Mouse (Mus musculus) urinary bladder, postnatal 4 days (tissue): Measurements from ENCODE around the gene BC034090.

Source experiments
- DNase-seq, 2 experiments: peaks; one replicate each; pipeline ENCODE4 v3.0.0; 2021 to 2022; ENCODE audit warnings: low spot score in 2 of 2

The BC034090 gene

DNA sequence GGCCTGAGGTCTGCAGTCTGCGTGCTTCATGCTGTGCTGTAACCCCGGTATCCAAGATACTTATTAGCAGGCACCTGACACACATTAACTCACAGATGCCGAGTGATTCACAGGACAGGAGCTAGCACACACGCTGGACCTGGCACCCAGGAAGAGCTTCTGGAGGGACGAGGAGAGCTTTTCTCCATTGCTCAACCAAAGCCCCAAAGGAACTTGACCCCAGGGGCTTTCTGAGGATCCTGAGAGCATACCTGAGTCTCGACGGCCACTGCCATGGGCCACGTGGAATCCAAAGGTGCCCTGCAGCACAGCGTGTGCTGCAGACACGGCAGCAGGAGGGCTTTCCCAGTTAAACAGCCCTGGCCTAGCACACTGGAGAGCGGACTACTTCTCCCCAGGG is 27.9 kb downstream of the BC034090 start:
- DNase-seq: no peak

- DNase-seq: no peak
Measured at GRCm38 (mm10) chr1:155215066-155215764, 29.0 kb downstream of the BC034090 start.

DNA sequence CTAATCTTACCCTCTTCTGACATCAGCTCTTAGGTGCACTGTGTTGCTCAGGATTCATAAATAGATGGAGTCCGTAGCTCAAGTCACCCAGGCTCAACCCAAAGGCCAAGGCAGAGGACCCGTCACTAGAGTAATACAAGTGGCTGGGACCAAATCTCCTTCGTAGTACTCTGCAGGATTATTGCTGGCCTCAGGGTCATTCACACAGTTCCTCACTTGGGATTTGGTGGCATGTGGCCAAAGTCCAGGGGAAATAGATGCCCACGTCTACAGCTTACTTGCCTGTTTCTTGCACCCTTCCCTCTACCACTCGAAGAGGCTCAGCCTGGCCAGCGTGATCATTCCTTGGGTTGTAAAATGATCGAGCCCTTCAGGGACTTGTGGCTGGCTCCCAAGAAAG is 30.3 kb downstream of the BC034090 start:
- no peak for DNase-seq

DNA sequence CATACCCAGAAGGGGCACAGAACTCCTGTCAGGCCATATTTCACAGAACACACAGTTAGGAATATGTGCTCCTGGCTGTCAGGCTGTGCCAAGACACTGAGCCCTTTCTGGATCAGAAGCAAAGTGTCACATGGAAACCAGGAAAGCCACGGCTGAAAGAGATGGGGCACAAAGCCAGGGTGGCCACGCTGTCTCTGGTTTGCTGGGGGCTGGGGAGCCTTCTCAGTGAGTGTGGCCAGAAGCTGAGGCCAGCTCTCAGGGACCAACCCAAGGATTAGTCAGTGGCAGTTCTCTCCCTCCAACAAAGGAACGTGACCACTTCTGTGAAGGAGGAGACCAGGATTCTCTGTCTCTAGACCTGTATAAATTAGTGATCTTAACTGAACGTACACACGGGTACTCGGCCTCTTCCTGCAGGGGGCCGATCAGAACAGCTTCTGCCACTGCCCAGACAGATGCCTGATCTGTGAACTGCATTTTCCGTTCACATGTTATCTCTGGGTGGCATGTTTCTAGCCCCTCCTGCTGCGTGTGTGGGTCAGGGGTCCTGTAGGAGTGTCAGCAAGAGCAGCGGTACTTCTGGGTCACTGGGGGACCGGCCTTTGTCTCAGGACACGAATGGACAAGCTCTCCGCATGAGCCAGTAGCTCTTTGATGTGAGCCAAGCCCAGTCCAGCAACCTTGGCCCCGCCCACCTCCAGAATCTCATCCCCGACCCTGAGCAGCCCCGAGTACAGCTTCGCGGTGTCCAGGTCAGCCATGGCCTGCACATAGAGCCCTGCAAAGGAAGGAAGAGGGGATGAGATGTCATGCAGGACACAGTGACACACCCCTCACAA is 31.1 kb downstream of the BC034090 start:
- no peak for DNase-seq

DNA sequence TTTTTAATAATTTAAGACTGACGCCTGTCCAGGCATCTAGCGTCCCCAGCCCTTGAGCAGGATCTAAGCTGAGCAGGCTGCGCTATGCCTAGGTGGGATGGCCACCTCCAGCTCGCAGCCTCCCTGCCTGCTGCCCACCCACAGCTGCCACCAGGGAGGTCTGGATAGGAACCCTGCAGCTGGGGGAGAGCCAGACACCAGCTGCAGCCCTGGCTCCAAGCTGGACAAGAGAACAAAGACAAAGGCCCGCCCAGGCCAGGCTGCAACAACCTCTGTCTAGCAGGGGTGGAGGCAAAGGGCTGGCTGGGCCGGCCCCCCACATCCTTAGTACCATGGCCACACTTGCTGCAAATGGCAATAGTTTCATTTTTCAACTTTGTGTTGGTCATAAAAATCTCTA is 31.8 kb downstream of the BC034090 start:
- peak in 1 of 2 experiments; percentile 64 for DNase-seq

GRCm38 (mm10) chr1:155212081-155212480 is 32.2 kb downstream of the BC034090 start:
- DNase-seq: no peak

- DNase-seq: no peak
Measured at GRCm38 (mm10) chr1:155211017-155211416, 33.2 kb downstream of the BC034090 start.

DNA sequence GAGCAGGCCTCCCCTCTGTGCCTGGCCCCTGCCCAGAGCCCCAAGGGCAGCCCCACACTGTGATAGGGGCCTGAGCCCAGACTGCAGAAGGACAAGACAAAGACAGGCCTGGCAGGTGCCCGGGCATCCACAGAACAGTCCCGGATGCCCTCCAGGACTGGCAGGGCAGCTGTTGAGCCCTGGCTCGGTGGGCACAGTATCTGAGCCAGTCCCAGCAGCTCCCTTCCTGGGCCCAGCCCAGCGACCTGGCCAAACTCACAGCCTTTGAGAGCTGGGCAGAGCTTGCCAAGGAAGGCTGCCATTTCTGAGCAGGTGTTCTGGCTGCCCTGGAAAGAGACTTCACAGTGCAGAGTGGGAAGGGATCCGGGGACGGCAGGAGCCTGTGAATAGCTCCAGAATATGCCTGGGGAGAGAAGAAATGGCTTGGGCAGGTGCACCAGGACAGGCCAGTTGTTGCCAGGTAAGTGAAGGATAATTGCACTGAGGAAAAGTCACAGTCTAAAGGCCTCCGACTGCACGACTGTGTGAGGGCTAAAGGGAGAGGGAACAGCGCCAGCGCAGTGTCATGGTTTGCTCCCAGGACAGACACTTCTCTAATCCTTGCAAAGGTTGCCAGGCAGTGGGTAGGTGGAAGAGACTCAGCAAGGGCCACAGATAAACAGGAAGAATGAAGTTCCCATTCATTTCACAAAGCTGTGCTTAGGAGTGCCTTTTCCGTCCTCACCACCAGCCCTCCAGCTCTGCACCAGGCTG is 34.1 kb downstream of the BC034090 start:
- DNase-seq: no peak

DNA sequence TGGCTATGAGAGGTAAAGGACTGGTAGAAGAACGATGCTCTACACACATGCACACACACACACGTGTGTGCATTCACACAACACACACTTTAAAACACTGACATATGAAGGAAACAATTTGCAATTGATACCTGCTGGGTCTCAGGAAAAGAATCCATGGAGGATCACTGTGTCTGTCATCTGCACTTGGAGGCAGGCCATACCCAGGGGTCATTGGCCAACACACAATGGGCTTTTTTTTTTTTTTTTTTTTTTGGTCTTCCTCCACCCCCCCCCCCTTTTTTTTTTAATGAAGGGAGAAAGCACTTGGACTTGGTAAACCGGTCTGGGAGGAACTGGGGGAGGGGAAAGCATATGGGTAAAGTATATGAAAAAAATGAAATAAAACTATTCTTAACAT is 36.4 kb downstream of the BC034090 start:
- no peak for DNase-seq

DNA sequence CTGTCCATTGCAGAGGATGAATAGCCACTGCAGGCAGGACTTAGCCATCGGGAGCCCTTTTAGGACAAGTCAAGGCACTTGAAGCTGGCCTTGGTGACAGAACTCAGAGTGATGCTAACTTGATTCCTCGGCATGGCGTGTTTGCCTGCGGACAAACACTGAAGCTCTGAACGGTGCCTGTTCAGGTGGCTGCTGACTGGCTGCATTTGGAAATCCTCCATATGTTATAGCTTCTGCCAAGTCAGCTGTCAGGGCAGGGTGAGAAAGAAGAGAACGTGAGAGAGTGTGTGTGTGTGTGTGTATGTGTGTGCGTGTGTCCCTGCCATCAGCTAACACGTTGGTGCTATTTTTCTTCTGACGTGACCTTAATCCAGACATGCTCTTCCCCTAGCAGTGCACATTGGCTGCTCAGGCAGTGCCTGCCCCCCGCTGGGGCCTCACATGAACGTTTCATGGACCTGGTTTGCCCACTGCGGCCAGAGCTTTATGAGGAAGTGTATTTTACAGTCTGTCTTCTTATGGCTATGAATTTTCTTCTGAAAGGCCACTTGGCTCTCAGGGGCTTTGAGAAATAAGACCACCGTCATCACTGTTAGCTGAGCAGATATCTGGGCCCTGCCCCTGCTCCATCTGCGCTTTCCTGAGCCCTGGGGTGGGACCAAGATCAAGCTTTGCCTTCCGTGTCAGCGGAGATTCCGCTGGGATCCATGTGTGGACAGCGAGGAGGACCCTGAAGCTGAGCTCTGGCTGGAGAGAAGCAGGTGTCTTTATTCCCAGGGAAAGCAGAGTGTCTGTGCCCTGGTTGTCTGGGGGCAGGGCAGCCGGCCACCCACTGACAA is 38.2 kb downstream of the BC034090 start:
- no peak for DNase-seq

GRCm38 (mm10) chr1:155205311-155205710 is 38.9 kb downstream of the BC034090 start:
- no peak for DNase-seq

- no peak for DNase-seq
Measured at GRCm38 (mm10) chr1:155204560-155205162, 39.6 kb downstream of the BC034090 start.

DNA sequence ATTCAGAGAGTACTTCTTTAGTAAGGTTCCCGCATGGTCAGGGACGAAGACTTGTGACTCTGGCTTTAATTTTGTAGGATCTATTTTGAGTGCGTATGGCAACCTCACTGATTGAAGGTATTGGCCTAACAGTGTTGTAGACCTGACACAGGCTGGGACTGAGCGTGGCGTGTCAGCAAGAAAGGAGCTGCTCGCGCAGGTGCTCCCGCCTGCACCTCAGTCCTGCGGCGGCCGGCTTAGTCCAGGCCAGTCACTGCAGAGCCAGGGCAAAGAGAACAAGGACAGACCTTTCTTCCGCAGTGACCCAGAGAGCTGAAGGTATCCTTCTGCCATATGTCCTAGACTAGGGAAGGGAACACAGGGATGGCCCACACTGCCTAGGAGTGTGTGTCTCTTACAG is 40.3 kb downstream of the BC034090 start:
- no peak for DNase-seq

DNA sequence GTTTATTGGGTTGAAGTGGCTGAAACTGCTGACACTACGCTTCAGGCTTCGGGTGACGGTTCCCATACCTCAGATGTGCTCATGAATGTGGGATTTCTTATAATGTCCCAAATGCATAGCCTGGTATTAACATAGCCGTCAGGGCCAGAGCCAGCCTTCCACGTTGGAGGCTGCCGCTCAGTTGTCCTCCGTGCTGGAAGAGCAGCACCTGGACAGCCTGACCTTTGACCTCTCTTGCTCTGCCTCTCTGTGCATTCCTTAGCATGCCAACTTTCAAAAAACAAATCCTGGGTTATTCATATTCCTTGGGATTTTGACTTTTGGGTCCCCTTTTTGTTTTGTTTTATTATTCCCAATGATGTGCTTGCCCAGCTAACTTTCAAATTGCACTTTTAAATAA is 41.1 kb downstream of the BC034090 start:
- DNase-seq: no peak

- no peak for DNase-seq
Measured at GRCm38 (mm10) chr1:155202472-155202871, 41.8 kb downstream of the BC034090 start.

- no peak for DNase-seq
Measured at GRCm38 (mm10) chr1:155201914-155202313, 42.3 kb downstream of the BC034090 start.

GRCm38 (mm10) chr1:155201373-155201879 is 42.8 kb downstream of the BC034090 start:
- DNase-seq: no peak

DNA sequence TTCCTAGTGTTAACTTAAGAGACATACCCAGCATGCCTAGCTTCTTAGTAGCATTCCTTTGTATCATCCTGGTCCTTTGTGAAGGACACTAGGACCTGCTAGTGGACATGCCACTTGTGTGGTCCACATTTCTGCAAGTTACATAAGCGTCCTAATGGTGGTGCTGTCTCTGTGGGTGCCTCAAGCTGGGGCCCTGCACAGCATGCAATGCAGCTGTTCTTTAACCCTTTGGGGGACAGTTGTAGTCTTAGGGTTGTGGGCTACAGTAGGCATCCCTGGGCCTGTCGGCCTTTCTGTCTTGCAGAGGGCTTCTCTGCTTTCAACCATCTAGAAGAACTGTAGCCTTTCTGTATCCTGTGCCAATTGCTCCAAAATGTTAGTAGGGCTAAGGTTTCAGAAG is 43.3 kb downstream of the BC034090 start:
- DNase-seq: no peak

- DNase-seq: no peak
Measured at GRCm38 (mm10) chr1:155199522-155199921, 44.7 kb downstream of the BC034090 start.

DNA sequence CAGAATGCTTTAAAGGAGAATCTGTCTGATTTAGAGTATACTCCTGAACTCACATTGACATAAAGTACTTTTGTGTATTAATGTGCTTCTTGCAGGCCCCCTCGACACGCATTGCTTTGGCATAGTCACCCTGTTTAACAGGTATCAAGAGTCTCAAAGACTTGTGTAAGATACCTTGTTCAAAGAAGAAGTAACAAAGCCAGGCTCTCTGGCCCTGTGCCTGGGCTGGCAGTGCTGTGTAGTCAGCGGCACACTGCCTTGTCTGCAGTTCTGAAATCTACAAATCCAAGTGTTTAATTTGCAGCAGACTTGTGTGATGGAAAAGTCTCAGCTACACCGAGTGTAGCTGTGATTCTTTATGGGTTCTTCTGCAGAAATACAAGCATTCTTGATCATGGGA is 47.6 kb downstream of the BC034090 start:
- no peak for DNase-seq

GRCm38 (mm10) chr1:155192805-155193368 is 51.4 kb downstream of the BC034090 start:
- no peak for DNase-seq
